23 mouse cellular contexts compared by ENCODE assay signal in genomic region chr11:80767320-80767617, GRCm38 (mm10). TPM values are rescaled to one million over a fixed set of nuclear protein-coding genes. Genes with fewer than 3 reads are reported as not detected.
DNase-seq lines count a peak whose midpoint lies in the region; ATAC-seq and TF ChIP-seq lines count a peak whose summit lies in the region.
"Had no signal": no experiment of that assay in that cellular context is flagged by ENCODE, and none has a peak within 500 bp of the region (broad histone marks: within the 10 kb centered on the region; RNA-seq: fewer than 3 reads in every experiment).

No protein-coding gene starts in this region.

- H3K27me3 ChIP-seq in liver, postnatal 0 days (ENCODE audit: insufficient read depth, low read length): no peaks in the 10 kb centered on the region
- no peaks in the 10 kb centered on the region for H3K27me3 ChIP-seq in testis, adult 2 months (ENCODE audit: control insufficient read depth, insufficient read depth, low read length)
- H3K27me3 ChIP-seq: embryonic facial prominence, embryonic 13.5 days; forebrain, embryonic 13.5 days; hindbrain, embryonic 12.5 days had no signal

- no peak overlapping the region for H3K4me2 ChIP-seq in liver, postnatal 0 days (ENCODE audit: low read depth, low read length)
- H3K4me2 ChIP-seq: embryonic facial prominence, embryonic 13.5 days; forebrain, embryonic 13.5 days; hindbrain, embryonic 12.5 days had no signal

- H3K4me1 ChIP-seq in liver, postnatal 0 days (ENCODE audit: insufficient read depth): no peaks in the 10 kb centered on the region; the same call in 1 of the 2 replicates
- H3K4me1 ChIP-seq in testis, adult 2 months (ENCODE audit: control insufficient read depth, insufficient read depth, low read length): peaks cover 3% of the 10 kb centered on the region; the same call in 1 of the 2 replicates
- H3K4me1 ChIP-seq: forebrain, embryonic 13.5 days had no signal

- H3K4me3 ChIP-seq in liver, postnatal 0 days (ENCODE audit: low read depth, low read length): no peak overlapping the region
- H3K4me3 ChIP-seq in testis, adult 2 months (ENCODE audit: control insufficient read depth, low read depth, low read length): no peak overlapping the region
- H3K4me3 ChIP-seq: embryonic facial prominence, embryonic 13.5 days; forebrain, embryonic 13.5 days; hindbrain, embryonic 12.5 days had no signal

- no peak for ATAC-seq in liver, postnatal 0 days
- ATAC-seq: CD4-positive, CD25-positive, alpha-beta regulatory T cell, adult 4 months; forebrain, embryonic 13.5 days; forebrain, postnatal 0 days; hindbrain, embryonic 16.5 days had no signal

- TF ChIP-seq POLR2A in testis, adult 2 months (IDR thresholded peaks at IDR 0.05; ENCODE audit: control insufficient read depth, low read depth, low read length): no peak

- H3K9me3 ChIP-seq in liver, postnatal 0 days (ENCODE audit: low read length): no peaks in the 10 kb centered on the region
- H3K9me3 ChIP-seq: embryonic facial prominence, embryonic 13.5 days; forebrain, embryonic 13.5 days; hindbrain, embryonic 12.5 days had no signal

- WGBS in liver, postnatal 0 days (ENCODE audit: insufficient replicate concordance): 71% methylated on average over 3 of the region's 3 CpGs

- H3K9ac ChIP-seq in liver, postnatal 0 days (replicated peaks): no peak overlapping the region
- H3K9ac ChIP-seq: embryonic facial prominence, embryonic 13.5 days; forebrain, embryonic 13.5 days; forebrain, postnatal 0 days; hindbrain, embryonic 12.5 days had no signal

- peak; percentile 55 for DNase-seq in adrenal gland, adult 2 months
- no peak for DNase-seq in adrenal gland, adult 8-10 months
- DNase-seq in liver, postnatal 0 days: no peak
- DNase-seq in liver: no peak
- DNase-seq in testis, postnatal 14 days (ENCODE audit: low spot score): no peak
- no peak for DNase-seq in retina, postnatal 1 day
- DNase-seq: adrenal gland, postnatal 25 days; B cell, adult 2 months; cerebellum, adult 18-20 months; cerebellum, adult 9-11 months; cerebellum, postnatal 36 days; forebrain, postnatal 0 days; gastrocnemius, postnatal 36 days; heart, adult 11 months; heart, postnatal 10 days; heart, postnatal 4 days had no signal

- 0 out of 2 replicates have a peak overlapping the region, but pooled peaks have one; percentile 16 for H3K27ac ChIP-seq in liver, postnatal 0 days (ENCODE audit: low read depth)
- H3K27ac ChIP-seq in testis, adult 2 months (ENCODE audit: control insufficient read depth, insufficient read depth, low read depth, low read length): peak overlapping the region; percentile 42; the same call in 1 of the 2 replicates
- H3K27ac ChIP-seq: embryonic facial prominence, embryonic 13.5 days; forebrain, embryonic 13.5 days; hindbrain, embryonic 12.5 days had no signal

- TF ChIP-seq EP300 in liver, postnatal 0 days (IDR thresholded peaks at IDR 0.05; ENCODE audit: low read depth): no peak

- no peaks in the 10 kb centered on the region for H3K36me3 ChIP-seq in liver, postnatal 0 days (replicated peaks; ENCODE audit: insufficient read depth, low read length)
- H3K36me3 ChIP-seq in testis, adult 2 months (ENCODE audit: control insufficient read depth, insufficient read depth, low read length): no peaks in the 10 kb centered on the region
- H3K36me3 ChIP-seq: embryonic facial prominence, embryonic 13.5 days; G1E; hindbrain, embryonic 12.5 days had no signal

- TF ChIP-seq CTCF in liver, postnatal 0 days (IDR thresholded peaks at IDR 0.05; ENCODE audit: low read depth): no peak
- TF ChIP-seq CTCF in testis, adult 2 months (IDR thresholded peaks at IDR 0.05; ENCODE audit: control insufficient read depth, insufficient read depth, insufficient replicate concordance, low read depth, low read length): no peak

RNA-seq across cellular contexts. Expression of gene Myo1d, which starts 12.6 kb away (rescaled TPM):
- total RNA-seq in adrenal gland, adult 2 months (2021): 10 to 100 TPM; 63.8 to 87.9 TPM
- 47.2 and 70.7 TPM in 2 replicates for polyA plus RNA-seq in adrenal gland, adult 2 months (2012; rRNA removed)
- 100 to 1,000 TPM in 2 of 4 experiments, 10 to 100 TPM in 2; 62.6 to 107 (median 87.1) TPM for total RNA-seq in adrenal gland, adult 8-10 months (2022)
- 4.5 and 4.6 TPM in 2 replicates for polyA plus RNA-seq in liver, postnatal 0 days (2015; fragmentation: Nextera tagmentation; extraction: Ambion mirVana)
- polyA plus RNA-seq in testis, adult 2 months (2012; rRNA removed): 4.4 and 4.6 TPM in 2 replicates
- total RNA-seq: G1E had no signal
- polyA plus RNA-seq: G1E had no signal

RNA-seq across cellular contexts. Expression of gene Tmem98, which starts 42.7 kb away (rescaled TPM):
- total RNA-seq in adrenal gland, adult 2 months (2021): 10 to 100 TPM; 39.6 to 73.2 TPM
- polyA plus RNA-seq in adrenal gland, adult 2 months (2012; rRNA removed): 76.9 and 108 TPM in 2 replicates
- 10 to 100 TPM; 35.5 to 87.0 (median 58.0) TPM for total RNA-seq in adrenal gland, adult 8-10 months (2022)
- 19.7 and 21.5 TPM in 2 replicates for polyA plus RNA-seq in liver, postnatal 0 days (2015; fragmentation: Nextera tagmentation; extraction: Ambion mirVana)
- 4.3 and 4.5 TPM in 2 replicates for polyA plus RNA-seq in testis, adult 2 months (2012; rRNA removed)
- total RNA-seq: G1E had no signal
- polyA plus RNA-seq: CD4-positive, CD25-positive, alpha-beta regulatory T cell, adult 4 months; G1E had no signal
